Mouse (Mus musculus): Measurements from ENCODE around the gene Papss1. TPM values are rescaled to one million over a fixed set of nuclear protein-coding genes. Genes with fewer than 3 reads are reported as not detected.

The Papss1 gene
- polyA plus RNA-seq, 1 experiment from 2014 or later, result 93.7 TPM

DNA sequence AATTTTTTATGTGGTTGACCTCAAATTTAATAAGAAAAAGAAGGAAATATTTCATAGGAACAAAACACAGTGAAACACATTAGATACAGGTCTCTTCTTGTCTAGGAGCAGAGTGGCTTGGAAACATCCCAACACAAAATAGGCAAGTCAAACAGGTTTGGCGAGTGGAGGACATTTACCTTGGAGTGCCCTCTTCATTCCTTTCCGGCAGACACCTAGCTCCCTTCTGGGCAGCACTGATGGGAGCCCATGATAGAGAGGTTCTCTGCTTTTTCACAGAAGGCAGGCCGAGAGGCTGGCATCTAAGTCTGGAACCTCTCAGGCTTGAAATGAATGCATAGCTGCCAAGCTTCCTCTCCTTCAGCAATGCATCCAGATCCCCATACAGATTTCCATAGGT, 9.0 kb downstream of the Papss1 start:
- H3K9me3 ChIP-seq (ENCODE audit: control insufficient read depth, low read length), result no peaks in the 10 kb centered on the region
- no peak overlapping the region for H3K27ac ChIP-seq (ENCODE audit: low read depth, low read length)
- H3K4me1 ChIP-seq (ENCODE audit: control insufficient read depth, insufficient read depth, low read length), result no peaks in the 10 kb centered on the region
- 92% methylated on average over 3 of the region's 3 CpGs for WGBS
- H3K36me3 ChIP-seq (ENCODE audit: control insufficient read depth, insufficient read depth, low read length), result no peaks in the 10 kb centered on the region
- no peak for DNase-seq (ENCODE audit: low spot score)
- no peak overlapping the region for H3K4me3 ChIP-seq (ENCODE audit: low read depth, low read length)
- ATAC-seq (ENCODE audit: insufficient read depth, low FRiP score, low TSS enrichment), result no peak
- no peak overlapping the region for H3K9ac ChIP-seq (ENCODE audit: low read length)
- H3K27me3 ChIP-seq (ENCODE audit: control insufficient read depth, insufficient read depth, low read length), result no peaks in the 10 kb centered on the region
- no peak overlapping the region for H3K4me2 ChIP-seq (ENCODE audit: low read depth)

- Histone ChIP-seq H3K27me3 (ENCODE audit: control insufficient read depth, insufficient read depth, low read length) (no peaks in the 10 kb centered on the region), H3K9me3 (ENCODE audit: control insufficient read depth, low read length) (no peaks in the 10 kb centered on the region), H3K4me3 (ENCODE audit: low read depth, low read length) (no peak overlapping the region), H3K27ac (ENCODE audit: low read depth, low read length) (no peak overlapping the region), H3K4me1 (ENCODE audit: control insufficient read depth, insufficient read depth, low read length) (no peaks in the 10 kb centered on the region), H3K4me2 (ENCODE audit: low read depth) (no peak overlapping the region), H3K9ac (ENCODE audit: low read length) (no peak overlapping the region), H3K36me3 (ENCODE audit: control insufficient read depth, insufficient read depth, low read length) (no peaks in the 10 kb centered on the region)
- no peak for DNase-seq (ENCODE audit: low spot score)
- no peak for ATAC-seq (ENCODE audit: insufficient read depth, low FRiP score, low TSS enrichment)
- 93% methylated on average over 7 of the region's 7 CpGs for WGBS
Observed at GRCm38 (mm10) chr3:131578434-131579104, 14.0 kb downstream of the Papss1 start.

DNA sequence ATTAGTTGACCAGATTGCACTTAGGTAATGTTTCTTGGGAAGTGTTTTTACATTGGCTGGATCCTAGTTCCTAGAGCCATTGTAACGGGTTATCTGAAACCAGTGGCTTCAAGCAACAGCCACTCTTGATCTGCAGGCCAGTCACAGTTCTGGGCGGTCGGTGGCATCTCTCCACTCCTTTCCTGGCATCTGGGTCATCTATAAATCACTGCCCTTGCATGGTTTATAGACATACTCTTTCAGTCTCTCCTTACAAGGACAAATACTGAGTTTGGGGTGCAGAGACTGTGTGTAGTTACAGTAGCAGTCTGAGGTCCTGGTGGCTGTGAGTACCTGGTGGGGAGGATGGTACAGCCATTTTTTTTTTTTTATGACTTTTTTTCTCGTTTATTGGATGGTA, 15.5 kb downstream of the Papss1 start:
- 86% methylated on average over 4 of the region's 4 CpGs for WGBS
- Histone ChIP-seq H3K27me3 (ENCODE audit: control insufficient read depth, insufficient read depth, low read length) (no peaks in the 10 kb centered on the region), H3K9ac (ENCODE audit: low read length) (no peak overlapping the region), H3K27ac (ENCODE audit: low read depth, low read length) (no peak overlapping the region), H3K36me3 (ENCODE audit: control insufficient read depth, insufficient read depth, low read length) (no peaks in the 10 kb centered on the region), H3K4me1 (ENCODE audit: control insufficient read depth, insufficient read depth, low read length) (no peaks in the 10 kb centered on the region), H3K9me3 (ENCODE audit: control insufficient read depth, low read length) (no peaks in the 10 kb centered on the region), H3K4me3 (ENCODE audit: low read depth, low read length) (no peak overlapping the region), H3K4me2 (ENCODE audit: low read depth) (no peak overlapping the region)
- DNase-seq (ENCODE audit: low spot score) (no peak), ATAC-seq (ENCODE audit: insufficient read depth, low FRiP score, low TSS enrichment) (no peak)

- ATAC-seq (ENCODE audit: insufficient read depth, low FRiP score, low TSS enrichment) (no peak), DNase-seq (ENCODE audit: low spot score) (no peak)
- WGBS, result 95% methylated on average over 7 of the region's 7 CpGs
- H3K4me2 ChIP-seq (ENCODE audit: low read depth), result no peak overlapping the region
- no peak overlapping the region for H3K27ac ChIP-seq (ENCODE audit: low read depth, low read length)
- H3K4me3 ChIP-seq (ENCODE audit: low read depth, low read length), result no peak overlapping the region
- H3K4me1 ChIP-seq (ENCODE audit: control insufficient read depth, insufficient read depth, low read length), result no peaks in the 10 kb centered on the region
- H3K27me3 ChIP-seq (ENCODE audit: control insufficient read depth, insufficient read depth, low read length), result no peaks in the 10 kb centered on the region
- H3K9me3 ChIP-seq (ENCODE audit: control insufficient read depth, low read length), result no peaks in the 10 kb centered on the region
- no peak overlapping the region for H3K9ac ChIP-seq (ENCODE audit: low read length)
- no peaks in the 10 kb centered on the region for H3K36me3 ChIP-seq (ENCODE audit: control insufficient read depth, insufficient read depth, low read length)
Observed at GRCm38 (mm10) chr3:131581096-131581495, 16.5 kb downstream of the Papss1 start.

DNA sequence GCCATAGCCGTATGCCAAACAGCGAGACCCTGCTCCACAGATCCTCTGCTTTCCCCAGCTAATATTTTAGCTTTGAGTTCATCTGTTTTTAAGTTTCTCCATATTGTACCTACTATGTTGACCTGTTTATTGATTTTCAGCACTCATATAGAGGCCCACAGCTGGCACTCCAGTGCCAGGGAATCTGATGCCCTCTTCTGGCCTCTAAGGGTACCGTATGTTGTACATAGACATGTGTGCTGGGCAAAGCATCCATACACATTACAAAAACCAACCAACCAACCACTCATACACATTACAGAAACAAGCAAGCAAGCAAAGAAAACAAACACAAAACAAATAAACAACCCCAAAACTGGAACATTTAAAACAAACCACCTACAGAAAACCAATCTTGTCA, 22.2 kb downstream of the Papss1 start:
- no peak overlapping the region for H3K9ac ChIP-seq (ENCODE audit: low read length)
- H3K9me3 ChIP-seq (ENCODE audit: control insufficient read depth, low read length), result no peaks in the 10 kb centered on the region
- no peak for DNase-seq (ENCODE audit: low spot score)
- no peak overlapping the region for H3K4me2 ChIP-seq (ENCODE audit: low read depth)
- H3K27me3 ChIP-seq (ENCODE audit: control insufficient read depth, insufficient read depth, low read length), result no peaks in the 10 kb centered on the region
- no peak for ATAC-seq (ENCODE audit: insufficient read depth, low FRiP score, low TSS enrichment)
- no peak overlapping the region for H3K27ac ChIP-seq (ENCODE audit: low read depth, low read length)
- H3K4me3 ChIP-seq (ENCODE audit: low read depth, low read length), result no peak overlapping the region
- H3K36me3 ChIP-seq (ENCODE audit: control insufficient read depth, insufficient read depth, low read length), result no peaks in the 10 kb centered on the region
- H3K4me1 ChIP-seq (ENCODE audit: control insufficient read depth, insufficient read depth, low read length), result no peaks in the 10 kb centered on the region
- 93% methylated on average over 3 of the region's 3 CpGs for WGBS

DNA sequence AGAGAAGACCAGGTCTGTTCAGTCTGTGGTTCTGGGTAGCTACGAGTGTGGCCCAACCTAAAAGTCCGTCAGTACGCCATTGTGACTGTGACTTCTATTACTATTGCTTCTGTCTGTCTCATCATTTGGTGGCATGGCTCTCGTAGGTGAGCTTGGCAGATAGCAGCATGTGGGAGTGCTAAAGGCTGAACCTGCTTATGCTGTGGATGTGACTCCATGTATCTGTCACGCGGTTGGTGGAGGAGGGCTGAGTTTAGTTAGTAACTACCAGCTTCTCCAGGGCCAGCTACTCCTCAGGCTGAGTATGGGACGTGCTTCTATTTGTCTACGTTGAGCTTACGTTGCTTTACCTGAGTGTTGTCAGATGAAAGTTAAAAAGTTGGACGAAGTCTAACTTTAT, 23.4 kb downstream of the Papss1 start:
- Histone ChIP-seq H3K9me3 (ENCODE audit: control insufficient read depth, low read length) (no peaks in the 10 kb centered on the region), H3K27me3 (ENCODE audit: control insufficient read depth, insufficient read depth, low read length) (no peaks in the 10 kb centered on the region), H3K27ac (ENCODE audit: low read depth, low read length) (no peak overlapping the region), H3K4me3 (ENCODE audit: low read depth, low read length) (no peak overlapping the region), H3K9ac (ENCODE audit: low read length) (no peak overlapping the region), H3K4me1 (ENCODE audit: control insufficient read depth, insufficient read depth, low read length) (no peaks in the 10 kb centered on the region), H3K4me2 (ENCODE audit: low read depth) (no peak overlapping the region), H3K36me3 (ENCODE audit: control insufficient read depth, insufficient read depth, low read length) (no peaks in the 10 kb centered on the region)
- ATAC-seq (ENCODE audit: insufficient read depth, low FRiP score, low TSS enrichment) (no peak), DNase-seq (ENCODE audit: low spot score) (no peak)
- 95% methylated on average over 10 of the region's 10 CpGs for WGBS

DNA sequence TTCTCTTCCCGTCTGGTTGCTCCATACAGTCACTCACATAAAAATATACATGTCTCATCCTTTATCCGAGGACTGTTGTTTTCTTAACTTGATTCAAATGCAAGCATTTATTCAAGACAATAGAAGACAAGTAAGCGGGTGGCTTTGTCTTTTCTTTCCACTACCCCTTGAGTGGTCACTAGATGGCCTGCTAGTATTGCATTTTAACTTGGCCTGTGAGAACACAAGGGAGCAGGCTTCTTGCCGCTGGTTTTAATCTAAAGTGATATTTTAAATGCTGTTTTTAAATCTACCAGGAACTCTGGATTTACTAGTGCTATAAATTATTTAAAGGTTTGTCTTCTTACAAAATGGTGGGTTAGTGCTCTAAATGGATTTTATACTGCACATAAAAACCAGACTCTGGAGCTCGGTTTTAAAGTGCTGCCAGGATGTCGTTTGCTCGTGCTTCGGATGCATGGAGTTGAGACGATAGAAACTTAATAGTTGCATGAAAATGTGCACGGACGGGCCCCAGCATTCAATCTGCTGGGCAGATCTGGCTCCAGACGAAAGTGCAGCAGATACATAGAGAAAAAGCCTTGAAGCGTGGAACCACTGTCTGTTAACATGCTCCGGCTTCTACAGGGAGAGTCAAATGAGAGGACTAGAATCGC, 28.7 kb downstream of the Papss1 start:
- Histone ChIP-seq H3K4me2 (ENCODE audit: low read depth) (no peak overlapping the region), H3K9ac (ENCODE audit: low read length) (no peak overlapping the region), H3K9me3 (ENCODE audit: control insufficient read depth, low read length) (no peaks in the 10 kb centered on the region), H3K27ac (ENCODE audit: low read depth, low read length) (no peak overlapping the region), H3K4me3 (ENCODE audit: low read depth, low read length) (no peak overlapping the region), H3K27me3 (ENCODE audit: control insufficient read depth, insufficient read depth, low read length) (no peaks in the 10 kb centered on the region), H3K4me1 (ENCODE audit: control insufficient read depth, insufficient read depth, low read length) (no peaks in the 10 kb centered on the region), H3K36me3 (ENCODE audit: control insufficient read depth, insufficient read depth, low read length) (peaks cover 3% of the 10 kb centered on the region; the same call in 1 of the 2 replicates)
- WGBS, result 85% methylated on average over 15 of the region's 15 CpGs
- no peak; the same call in 1 of the 2 replicates for ATAC-seq (ENCODE audit: insufficient read depth, low FRiP score, low TSS enrichment)
- DNase-seq (ENCODE audit: low spot score), result no peak

DNA sequence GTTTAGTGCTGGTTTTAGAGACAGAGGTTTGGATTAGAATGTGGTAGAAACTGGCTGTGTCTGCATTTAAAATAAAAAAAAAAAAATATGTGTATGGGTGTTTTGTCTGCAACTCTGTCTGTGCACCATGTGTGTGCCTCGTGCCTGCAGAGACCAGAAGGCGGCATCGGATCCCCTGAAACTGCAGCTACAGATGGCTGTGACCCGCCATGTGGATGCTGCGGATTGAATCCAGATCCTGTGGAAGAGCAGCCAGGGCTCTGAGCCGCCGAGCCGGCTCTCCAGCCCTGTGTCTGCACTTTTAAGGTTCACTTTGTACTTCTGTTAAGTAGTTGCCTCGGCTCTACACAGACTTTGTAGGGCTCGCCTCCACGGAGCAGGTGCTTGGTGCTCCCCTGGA, 29.8 kb downstream of the Papss1 start:
- ATAC-seq (ENCODE audit: insufficient read depth, low FRiP score, low TSS enrichment), result no peak

More for the DNA sequence above, 29.8 kb downstream of the Papss1 start:
- Histone ChIP-seq H3K27me3 (ENCODE audit: control insufficient read depth, insufficient read depth, low read length) (no peaks in the 10 kb centered on the region), H3K27ac (ENCODE audit: low read depth, low read length) (no peak overlapping the region), H3K36me3 (ENCODE audit: control insufficient read depth, insufficient read depth, low read length) (peaks cover 3% of the 10 kb centered on the region; the same call in 1 of the 2 replicates), H3K4me1 (ENCODE audit: control insufficient read depth, insufficient read depth, low read length) (no peaks in the 10 kb centered on the region), H3K9ac (ENCODE audit: low read length) (no peak overlapping the region), H3K9me3 (ENCODE audit: control insufficient read depth, low read length) (no peaks in the 10 kb centered on the region), H3K4me2 (ENCODE audit: low read depth) (no peak overlapping the region), H3K4me3 (ENCODE audit: low read depth, low read length) (no peak overlapping the region)
- no peak for DNase-seq (ENCODE audit: low spot score)
- 98% methylated on average over 11 of the region's 11 CpGs for WGBS

Data from neural tube, embryonic 11.5 days (tissue).